Mouse (Mus musculus) C2C12 (cell line): ENCODE data around the gene Dmd. TPM values are rescaled to one million over a fixed set of nuclear protein-coding genes. Genes with fewer than 3 reads are reported as not detected.
"Not testable (repeated sequence)": the region's sequence is repeated elsewhere in the genome, so short reads cannot be mapped to it uniquely, and the experiment has no call there.

Source experiments
- H3K27me3 ChIP-seq: one replicate; pipeline ENCODE4 v1.6.1; 2011; ENCODE audit not compliant: control insufficient read depth, insufficient read depth, insufficient read length
- H3K36me3 ChIP-seq: one replicate; pipeline ENCODE4 v1.6.1; 2011; ENCODE audit not compliant: control insufficient read depth, insufficient read depth
- H3K4me3 ChIP-seq: one replicate; pipeline ENCODE4 v1.5.1; 2011; ENCODE audit warnings: mild to moderate bottlenecking, control low read depth; ENCODE audit not compliant: poor library complexity, insufficient read depth, severe bottlenecking
- H3K79me2 ChIP-seq: one replicate; pipeline ENCODE4 v1.6.1; 2011; ENCODE audit not compliant: control insufficient read depth, insufficient read depth
- H3K79me3 ChIP-seq: one replicate; pipeline ENCODE4 v1.6.1; 2011; ENCODE audit warnings: low read depth, control low read depth
- H3ac ChIP-seq: one replicate; pipeline ENCODE3; 2011; ENCODE audit warnings: low read depth; ENCODE audit not compliant: control insufficient read depth, insufficient read length
- CEBPB ChIP-seq: IDR thresholded peaks from one replicate; pipeline ENCODE4 v1.6.1; 2011; ENCODE audit warnings: low read depth, mild to moderate bottlenecking, control low read depth, moderate library complexity
- CTCF ChIP-seq: IDR thresholded peaks from one replicate; pipeline ENCODE4 v1.5.1; 2011; ENCODE audit not compliant: control insufficient read depth, insufficient read depth, insufficient read length
- FOSL1 ChIP-seq: IDR thresholded peaks from one replicate; pipeline ENCODE4 v1.8.0; 2011; ENCODE audit warnings: mild to moderate bottlenecking, low read length; ENCODE audit not compliant: poor library complexity, insufficient read depth, severe bottlenecking
- MAX ChIP-seq: IDR thresholded peaks from one replicate; pipeline ENCODE4 v1.6.1; 2011; ENCODE audit warnings: mild to moderate bottlenecking, control low read depth
- MYOD1 ChIP-seq: IDR thresholded peaks from one replicate; pipeline ENCODE4 v1.6.1; 2011; ENCODE audit warnings: low read depth; ENCODE audit not compliant: control insufficient read depth, insufficient read length
- MYOG ChIP-seq: IDR thresholded peaks from one replicate; pipeline ENCODE4 v1.6.1; 2011; ENCODE audit not compliant: control insufficient read depth, insufficient read length; ENCODE audit errors: extremely low read depth
- USF1 ChIP-seq: IDR thresholded peaks from one replicate; pipeline ENCODE4 v1.6.1; 2011; ENCODE audit warnings: low read depth, mild to moderate bottlenecking, control low read depth, moderate library complexity
- polyA plus RNA-seq: library from polyadenylated mRNA; unstranded; fragments of >200 nt; fragmentation: generic; extraction: Trizol; gene quantifications from one replicate; pipeline ENCODE4 v1.2.1, GENCODE M21; 2012; ENCODE audit warnings: missing spikeins

Dmd gene
- polyA plus RNA-seq, 1 experiment: not detected

DNA sequence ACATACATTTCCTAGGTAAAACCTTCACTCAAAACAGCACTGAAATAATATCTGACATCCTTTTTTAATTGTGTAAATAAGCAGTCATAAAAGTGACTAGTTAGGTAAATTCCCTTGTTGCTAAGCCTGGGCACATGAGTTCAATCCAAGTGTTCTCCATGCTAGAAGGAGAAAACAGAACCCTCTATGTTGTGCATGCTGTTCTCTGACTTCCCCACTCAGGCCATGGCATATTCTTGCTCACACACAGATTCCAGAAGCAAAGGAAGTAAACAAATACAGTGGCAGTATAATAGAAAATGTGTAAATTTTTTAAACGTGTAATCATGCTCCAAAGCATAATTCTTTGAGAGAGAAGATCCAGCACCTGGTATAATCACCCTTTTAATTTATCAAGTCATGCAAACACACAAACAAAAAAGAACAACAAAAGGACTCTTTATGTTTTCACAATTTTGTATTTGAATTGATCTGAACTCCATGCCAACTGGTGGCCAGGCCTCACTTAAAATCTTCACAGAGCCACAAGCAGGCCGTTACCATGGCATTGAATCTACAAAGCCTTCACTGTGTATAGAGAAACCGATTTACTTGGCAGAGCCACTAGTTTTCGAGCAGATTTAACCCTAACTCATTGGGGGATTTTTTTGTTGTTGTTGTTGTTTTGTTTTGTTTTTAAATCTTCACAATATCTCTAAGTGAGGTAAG, 797.8 kb downstream of the Dmd start:
- no peak overlapping the region for H3K4me3 ChIP-seq
- no peaks in the 10 kb centered on the region for H3K27me3 ChIP-seq
- no peaks in the 10 kb centered on the region for H3K79me3 ChIP-seq
- TF ChIP-seq MAX (no peak), MYOG (no peak), CTCF (no peak), FOSL1 (no peak), MYOD1 (no peak), USF1 (no peak), CEBPB (no peak)
- H3ac ChIP-seq: no peak overlapping the region
- no peaks in the 10 kb centered on the region for H3K36me3 ChIP-seq
- H3K79me2 ChIP-seq: no peaks in the 10 kb centered on the region

DNA sequence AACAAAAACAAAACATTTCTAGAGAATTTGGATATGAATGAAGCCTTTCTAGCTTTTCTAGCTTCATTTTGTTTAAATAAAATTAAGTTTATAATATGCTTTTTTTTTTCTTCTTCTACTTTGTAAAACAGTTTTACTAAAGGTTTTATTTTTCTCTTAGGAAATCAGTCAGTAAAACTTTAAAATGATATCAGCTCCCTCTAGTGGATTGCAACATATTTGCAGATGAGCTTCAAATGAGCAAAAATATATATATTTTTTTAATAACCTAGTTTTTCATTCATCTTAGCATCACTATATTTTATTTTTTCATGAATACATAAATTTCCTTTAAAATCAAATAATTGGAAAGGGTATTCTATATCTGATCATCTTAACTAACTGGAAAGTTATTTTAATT, 838.7 kb downstream of the Dmd start:
- H3K79me2 ChIP-seq: no peaks in the 10 kb centered on the region
- H3K27me3 ChIP-seq: no peaks in the 10 kb centered on the region
- H3K4me3 ChIP-seq: no peak overlapping the region
- H3K36me3 ChIP-seq: no peaks in the 10 kb centered on the region
- no peaks in the 10 kb centered on the region for H3K79me3 ChIP-seq
- TF ChIP-seq MAX (no peak), USF1 (no peak), CTCF (no peak), MYOD1 (no peak), CEBPB (no peak), MYOG (no peak), FOSL1 (no peak)
- H3ac ChIP-seq: no peak overlapping the region

DNA sequence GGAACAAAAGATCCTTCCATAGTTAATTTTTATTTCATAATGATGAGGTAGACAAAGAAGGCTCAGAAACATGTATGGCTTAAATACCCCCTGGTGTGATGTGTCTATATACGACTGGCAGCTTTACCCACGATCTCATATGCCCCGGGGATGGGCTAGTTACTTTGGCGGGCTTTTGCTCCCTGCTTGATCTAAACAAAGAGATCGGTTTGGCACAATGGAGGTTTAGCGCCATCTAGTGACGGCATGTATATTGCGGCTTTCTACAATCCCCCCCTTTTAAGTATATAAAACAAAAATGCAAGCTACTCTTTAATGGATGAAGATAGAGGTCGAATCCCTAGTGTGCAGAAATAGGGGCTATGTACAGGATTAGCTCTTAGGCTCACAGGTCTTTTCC, 918.8 kb downstream of the Dmd start:
- not testable (repeated sequence) for H3K36me3 ChIP-seq, H3K27me3 ChIP-seq, H3K79me3 ChIP-seq, H3K79me2 ChIP-seq, H3ac ChIP-seq, H3K4me3 ChIP-seq

DNA sequence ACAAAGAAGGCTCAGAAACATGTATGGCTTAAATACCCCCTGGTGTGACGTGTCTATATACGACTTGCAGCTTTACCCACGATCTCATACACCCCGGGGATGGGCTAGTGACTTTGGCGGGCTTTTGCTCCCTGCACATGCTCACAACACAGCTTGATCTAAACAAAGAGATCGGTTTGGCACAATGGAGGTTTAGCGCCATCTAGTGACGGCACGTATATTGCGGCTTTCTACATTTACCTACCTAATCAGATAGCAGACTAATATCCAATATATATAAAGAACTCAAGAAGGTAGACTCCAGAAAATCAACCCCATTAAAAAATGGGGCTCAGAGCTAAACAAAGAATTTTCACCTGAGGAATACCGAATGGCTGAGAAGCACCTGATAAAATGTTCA, 926.7 kb downstream of the Dmd start:
- not testable (repeated sequence) for H3K79me3 ChIP-seq, H3ac ChIP-seq, H3K79me2 ChIP-seq, H3K4me3 ChIP-seq, H3K36me3 ChIP-seq, H3K27me3 ChIP-seq

DNA sequence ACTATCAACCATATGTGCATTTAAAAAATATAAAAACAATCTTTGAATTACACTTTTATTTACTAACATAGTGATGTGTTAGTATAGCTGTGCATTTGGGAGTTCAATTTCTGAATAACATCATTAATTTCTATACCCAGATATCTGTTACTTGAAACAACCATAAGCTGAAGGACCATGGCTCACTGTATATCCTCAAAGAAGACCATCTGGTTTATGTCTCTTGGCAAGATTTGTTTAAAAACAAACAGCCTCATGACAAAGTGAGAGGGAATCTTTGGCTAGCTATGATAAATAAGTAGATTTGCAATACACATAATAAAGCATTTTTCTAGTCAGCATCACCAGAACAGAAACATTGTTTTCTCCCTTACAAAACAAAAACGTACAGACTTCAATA, 1027.2 kb downstream of the Dmd start:
- Histone ChIP-seq H3K79me2 (no peaks in the 10 kb centered on the region), H3ac (no peak overlapping the region), H3K27me3 (no peaks in the 10 kb centered on the region), H3K4me3 (no peak overlapping the region), H3K79me3 (no peaks in the 10 kb centered on the region), H3K36me3 (no peaks in the 10 kb centered on the region)
- no peak for TF ChIP-seq MYOD1
- no peak for TF ChIP-seq MYOG
- TF ChIP-seq FOSL1: no peak

DNA sequence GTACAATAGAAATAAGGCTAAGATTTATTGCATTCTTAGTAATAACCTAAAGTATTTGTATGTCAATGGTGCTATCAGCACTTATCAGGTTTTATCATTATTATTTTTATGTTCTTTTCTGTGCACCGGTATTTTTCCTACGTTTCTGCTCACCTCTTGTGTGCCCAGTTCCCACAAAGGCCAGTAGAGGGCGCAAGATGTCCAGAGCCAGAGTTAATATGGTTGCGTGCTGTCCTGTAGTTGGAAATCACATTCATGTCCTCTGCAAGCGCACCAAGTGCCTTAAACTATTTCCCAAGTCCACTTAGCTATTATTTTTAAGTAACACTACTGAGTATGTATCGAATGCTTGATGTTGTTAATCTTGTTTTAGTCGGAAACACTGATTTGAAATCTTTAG, 1052.6 kb downstream of the Dmd start:
- no peaks in the 10 kb centered on the region for H3K79me2 ChIP-seq
- H3K36me3 ChIP-seq: no peaks in the 10 kb centered on the region
- no peaks in the 10 kb centered on the region for H3K27me3 ChIP-seq
- H3K79me3 ChIP-seq: no peaks in the 10 kb centered on the region
- no peak overlapping the region for H3ac ChIP-seq
- no peak overlapping the region for H3K4me3 ChIP-seq
- TF ChIP-seq MAX (no peak), USF1 (no peak), MYOG (no peak), CEBPB (no peak), CTCF (no peak), FOSL1 (no peak), MYOD1 (no peak)

DNA sequence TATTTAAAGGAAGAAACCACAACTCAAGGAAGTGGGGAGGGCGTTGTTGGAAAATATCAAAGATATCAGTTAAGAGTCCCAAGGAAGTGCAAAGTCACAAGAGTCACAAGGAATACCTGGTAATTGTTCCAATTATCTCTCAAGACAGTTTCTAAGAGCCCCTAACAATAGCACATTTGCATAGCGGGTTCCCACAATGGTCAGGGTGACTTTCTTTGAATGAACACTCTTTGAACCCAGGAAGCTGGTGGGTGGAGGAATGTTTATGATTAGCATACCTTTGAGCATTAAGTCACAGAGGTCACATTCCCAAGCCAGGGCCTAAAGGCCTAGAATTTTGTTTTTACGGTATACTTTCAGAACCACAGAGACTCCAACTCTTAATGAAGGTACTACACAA, 1113.8 kb downstream of the Dmd start:
- not testable (repeated sequence) for H3K36me3 ChIP-seq, H3ac ChIP-seq, H3K4me3 ChIP-seq, H3K27me3 ChIP-seq, H3K79me2 ChIP-seq, H3K79me3 ChIP-seq
